Mouse (Mus musculus) c-Kit-positive CD71-negative TER-119-negative erythroid progenitor cells, embryonic 14.5 days (primary cell): ENCODE data around the gene Dhx57.
A peak's percentile ranks its signal among the peaks of the same experiment; 100 is the strongest.
"Not testable (repeated sequence)": the region's sequence is repeated elsewhere in the genome, so short reads cannot be mapped to it uniquely, and the experiment has no call there.

ENCODE experiments used
- DNase-seq: peaks from one replicate; pipeline ENCODE4 v3.0.0-alpha.2; 2013; ENCODE audit warnings: low read depth

The Dhx57 gene

GRCm38 (mm10) chr17:80290074-80290657, at the start of gene Dhx57, which contains the start of gene Morn2:
Gene Dhx57 (minus strand): TSS chr17:80290476.
Gene Morn2 (plus strand): TSS chr17:80290203.
- DNase-seq: peak; percentile 92

- no peak for DNase-seq
Measured at GRCm38 (mm10) chr17:80332386-80332785, 42.1 kb upstream of the Dhx57 start.

- no peak for DNase-seq
Measured at GRCm38 (mm10) chr17:80326431-80326830, 36.2 kb upstream of the Dhx57 start.

- DNase-seq: no peak
Measured at GRCm38 (mm10) chr17:80325456-80325855, 35.2 kb upstream of the Dhx57 start.

GRCm38 (mm10) chr17:80324521-80324920, 34.2 kb upstream of the Dhx57 start:
- no peak for DNase-seq

GRCm38 (mm10) chr17:80323658-80324057, 33.4 kb upstream of the Dhx57 start:
- DNase-seq: no peak

GRCm38 (mm10) chr17:80323015-80323414, 32.7 kb upstream of the Dhx57 start:
- no peak for DNase-seq

GRCm38 (mm10) chr17:80322228-80322627, 32.0 kb upstream of the Dhx57 start:
- no peak for DNase-seq

- DNase-seq: no peak
Measured at GRCm38 (mm10) chr17:80312405-80312804, 22.1 kb upstream of the Dhx57 start.

- DNase-seq: no peak
Measured at GRCm38 (mm10) chr17:80311761-80312160, 21.5 kb upstream of the Dhx57 start.

GRCm38 (mm10) chr17:80307251-80307650, 17.0 kb upstream of the Dhx57 start, which contains the start of gene Arhgef33:
Gene Arhgef33 (plus strand): TSS chr17:80307407.
- DNase-seq: no peak

- no peak for DNase-seq
Measured at GRCm38 (mm10) chr17:80298844-80299243, 8.6 kb upstream of the Dhx57 start.

GRCm38 (mm10) chr17:80295258-80295657, 5.0 kb upstream of the Dhx57 start:
- no peak for DNase-seq

GRCm38 (mm10) chr17:80291148-80291547, 872 bp upstream of the Dhx57 start:
- peak; percentile 59 for DNase-seq

GRCm38 (mm10) chr17:80289280-80290073, 799 bp downstream of the Dhx57 start:
- no peak for DNase-seq

- no peak for DNase-seq
Measured at GRCm38 (mm10) chr17:80288012-80288411, 2.3 kb downstream of the Dhx57 start.

GRCm38 (mm10) chr17:80284446-80284845, 5.8 kb downstream of the Dhx57 start:
- no peak for DNase-seq

GRCm38 (mm10) chr17:80279340-80280070, 10.8 kb downstream of the Dhx57 start:
- DNase-seq: no peak

GRCm38 (mm10) chr17:80278255-80278654, 12.0 kb downstream of the Dhx57 start:
- DNase-seq: no peak

- DNase-seq: not testable (repeated sequence)
Measured at GRCm38 (mm10) chr17:80270622-80271021, 19.7 kb downstream of the Dhx57 start.

GRCm38 (mm10) chr17:80268151-80268550, 22.1 kb downstream of the Dhx57 start:
- DNase-seq: no peak

- no peak for DNase-seq
Measured at GRCm38 (mm10) chr17:80267065-80267464, 23.2 kb downstream of the Dhx57 start.

GRCm38 (mm10) chr17:80255208-80255607, 35.1 kb downstream of the Dhx57 start:
- DNase-seq: no peak
